ENCODE assay signal across 11 mouse cellular contexts in the genomic region with DNA sequence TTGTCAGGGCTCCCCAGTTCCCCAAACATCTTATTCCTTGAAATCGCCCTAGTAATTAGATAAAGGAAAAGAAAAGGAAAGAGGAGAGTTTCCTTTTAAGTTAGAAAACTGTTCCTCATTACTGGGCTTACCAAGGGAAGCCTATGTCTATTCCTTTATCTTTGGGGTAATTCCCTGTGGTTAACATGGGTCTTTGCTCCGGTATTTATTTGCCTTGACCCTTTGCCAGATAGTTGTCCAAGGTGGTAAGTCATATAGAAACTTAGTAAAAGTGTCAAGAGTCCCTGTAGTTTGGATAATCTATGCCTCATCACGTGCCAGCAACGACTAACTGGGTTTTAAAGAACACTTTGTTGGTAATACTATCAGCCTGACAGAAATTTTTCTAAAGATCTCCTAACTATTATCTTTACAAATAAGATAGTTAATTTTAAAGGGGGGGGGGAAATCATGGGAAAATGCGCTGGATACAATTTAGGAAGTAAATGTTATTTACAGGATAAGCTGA. TPM values are rescaled to one million over a fixed set of nuclear protein-coding genes. Genes with fewer than 3 reads are reported as not detected.
A peak's percentile ranks its signal among the peaks of the same experiment; 100 is the strongest.
DNase-seq lines count a peak whose midpoint lies in the region; ATAC-seq lines count a peak whose summit lies in the region.
"Had no signal": no experiment of that assay in that cellular context is flagged by ENCODE, and none has a peak within 500 bp of the region (broad histone marks: within the 10 kb centered on the region; RNA-seq: fewer than 3 reads in every experiment).

No protein-coding gene starts in this region.

- H3K27ac ChIP-seq in heart, embryonic 12.5 days (ENCODE audit: poor library complexity, severe bottlenecking) = no peak overlapping the region
- H3K27ac ChIP-seq in brown adipose tissue, adult 24 weeks (replicated peaks; ENCODE audit: low read depth, low read length) = no peak overlapping the region
- H3K27ac ChIP-seq in hindbrain, embryonic 13.5 days = no peak overlapping the region
- H3K27ac ChIP-seq in midbrain, embryonic 10.5 days (replicated peaks) = peak overlapping the region; percentile 95

- H3K9ac ChIP-seq in heart, embryonic 12.5 days = peak overlapping the region; percentile 74; the same call in 1 of the 2 replicates
- H3K9ac ChIP-seq in hindbrain, embryonic 13.5 days = peak overlapping the region; percentile 82; the same call in 1 of the 2 replicates

- DNase-seq in heart, adult 18-20 months = no peak
- no peak for DNase-seq in midbrain, embryonic 10.5 days (ENCODE audit: low spot score)
- DNase-seq in right cerebral cortex, postnatal 25 days = no peak
- DNase-seq in cerebellum, postnatal 25 days = no peak
- DNase-seq: adrenal gland, adult 8-10 months had no signal

- H3K4me2 ChIP-seq in heart, embryonic 12.5 days = peak overlapping the region; percentile 97
- peak overlapping the region; percentile 99 for H3K4me2 ChIP-seq in hindbrain, embryonic 13.5 days

- H3K27me3 ChIP-seq in heart, embryonic 12.5 days (replicated peaks) = peaks cover 35% of the 10 kb centered on the region
- H3K27me3 ChIP-seq in hindbrain, embryonic 13.5 days = peaks cover 46% of the 10 kb centered on the region
- H3K27me3 ChIP-seq in midbrain, embryonic 10.5 days (ENCODE audit: low read depth, poor library complexity, severe bottlenecking) = peaks cover 54% of the 10 kb centered on the region

- ATAC-seq in heart, embryonic 12.5 days (ENCODE audit: insufficient number of reproducible peaks, low FRiP score) = no peak
- ATAC-seq in hindbrain, embryonic 13.5 days (ENCODE audit: low FRiP score) = no peak
- ATAC-seq in megakaryocyte progenitor cell, adult 5-6 weeks (replicated peaks; ENCODE audit: poor library complexity) = no peak

- H3K9me3 ChIP-seq in heart, embryonic 12.5 days (replicated peaks) = no peaks in the 10 kb centered on the region
- H3K9me3 ChIP-seq in hindbrain, embryonic 13.5 days = no peaks in the 10 kb centered on the region
- H3K9me3 ChIP-seq in midbrain, embryonic 10.5 days (replicated peaks) = no peaks in the 10 kb centered on the region

- peaks cover 11% of the 10 kb centered on the region for H3K4me1 ChIP-seq in heart, embryonic 12.5 days (replicated peaks)
- no peaks in the 10 kb centered on the region for H3K4me1 ChIP-seq in brown adipose tissue, adult 24 weeks (ENCODE audit: control insufficient read depth, insufficient read depth, insufficient read length, low read length)
- H3K4me1 ChIP-seq in hindbrain, embryonic 13.5 days (replicated peaks) = peaks cover 21% of the 10 kb centered on the region
- peaks cover 53% of the 10 kb centered on the region for H3K4me1 ChIP-seq in midbrain, embryonic 10.5 days

- H3K36me3 ChIP-seq in heart, embryonic 12.5 days = no peaks in the 10 kb centered on the region
- H3K36me3 ChIP-seq in hindbrain, embryonic 13.5 days = no peaks in the 10 kb centered on the region
- H3K36me3 ChIP-seq in midbrain, embryonic 10.5 days = no peaks in the 10 kb centered on the region

- H3K4me3 ChIP-seq in heart, embryonic 12.5 days = peak overlapping the region; percentile 64
- H3K4me3 ChIP-seq in brown adipose tissue, adult 24 weeks (ENCODE audit: insufficient read depth, low read depth, low read length) = peak overlapping the region; percentile 52; the same call in 1 of the 2 replicates
- peak overlapping the region; percentile 58 for H3K4me3 ChIP-seq in hindbrain, embryonic 13.5 days
- H3K4me3 ChIP-seq in midbrain, embryonic 10.5 days = peak overlapping the region; percentile 82

- WGBS in heart, embryonic 12.5 days = 19% methylated on average over 5 of the region's 5 CpGs
- WGBS in hindbrain, embryonic 13.5 days = 19% methylated on average over 5 of the region's 5 CpGs
- 14% methylated on average over 5 of the region's 5 CpGs for WGBS in midbrain, embryonic 10.5 days

RNA-seq across cellular contexts. Expression of a gene that starts 0.4 kb away (rescaled TPM):
- not detected in 2 replicates for polyA plus RNA-seq in heart, embryonic 12.5 days (2016; fragmentation: Nextera tagmentation; extraction: Ambion mirVana)
- not detected for total RNA-seq in heart, adult 18-20 months (2021)
- polyA plus RNA-seq in brown adipose tissue, adult 24 weeks (2012; ENCODE audit: insufficient read depth, insufficient read length, missing spikeins) = not detected in 2 replicates
- 1.6 and 1.8 TPM in 2 replicates for polyA plus RNA-seq in hindbrain, embryonic 13.5 days (2015; fragmentation: Nextera tagmentation; extraction: Ambion mirVana)
- 1.9 and 2.3 TPM in 2 replicates for polyA plus RNA-seq in midbrain, embryonic 10.5 days (2016; fragmentation: Nextera tagmentation; extraction: Ambion mirVana)
- not detected in 2 replicates for total RNA-seq in megakaryocyte progenitor cell, adult 5-6 weeks (2015)
- not detected in 2 replicates for total RNA-seq in megakaryocyte progenitor cell, adult 5-6 weeks (2017)
- total RNA-seq: adrenal gland, adult 8-10 months; common myeloid progenitor, adult 5-6 weeks; monocyte, adult 5-6 weeks had no signal

RNA-seq across cellular contexts. Expression of a gene that starts 1.7 kb away (rescaled TPM):
- 1.6 and 1.7 TPM in 2 replicates for polyA plus RNA-seq in heart, embryonic 12.5 days (2016; fragmentation: Nextera tagmentation; extraction: Ambion mirVana)
- total RNA-seq in heart, adult 18-20 months (2021) = under 1 TPM; 0.27 to 0.59 TPM
- polyA plus RNA-seq in brown adipose tissue, adult 24 weeks (2012; ENCODE audit: insufficient read depth, insufficient read length, missing spikeins) = 0.28 TPM in 1 of 2 replicates, not detected in the other
- polyA plus RNA-seq in hindbrain, embryonic 13.5 days (2015; fragmentation: Nextera tagmentation; extraction: Ambion mirVana) = 0.94 and 1.3 TPM in 2 replicates
- 1.7 and 1.9 TPM in 2 replicates for polyA plus RNA-seq in midbrain, embryonic 10.5 days (2016; fragmentation: Nextera tagmentation; extraction: Ambion mirVana)
- total RNA-seq in megakaryocyte progenitor cell, adult 5-6 weeks (2015) = not detected in 2 replicates
- not detected in 2 replicates for total RNA-seq in megakaryocyte progenitor cell, adult 5-6 weeks (2017)
- total RNA-seq: common myeloid progenitor, adult 5-6 weeks; monocyte, adult 5-6 weeks had no signal
